Mouse (Mus musculus): ENCODE measurements around the gene Nrip3. TPM values are rescaled to one million over a fixed set of nuclear protein-coding genes. Genes with fewer than 3 reads are reported as not detected.
A peak's percentile ranks its signal among the peaks of the same experiment; 100 is the strongest.

The Nrip3 gene
- polyA plus RNA-seq, 1 experiment from 2014 or later: 12.8 TPM

DNA sequence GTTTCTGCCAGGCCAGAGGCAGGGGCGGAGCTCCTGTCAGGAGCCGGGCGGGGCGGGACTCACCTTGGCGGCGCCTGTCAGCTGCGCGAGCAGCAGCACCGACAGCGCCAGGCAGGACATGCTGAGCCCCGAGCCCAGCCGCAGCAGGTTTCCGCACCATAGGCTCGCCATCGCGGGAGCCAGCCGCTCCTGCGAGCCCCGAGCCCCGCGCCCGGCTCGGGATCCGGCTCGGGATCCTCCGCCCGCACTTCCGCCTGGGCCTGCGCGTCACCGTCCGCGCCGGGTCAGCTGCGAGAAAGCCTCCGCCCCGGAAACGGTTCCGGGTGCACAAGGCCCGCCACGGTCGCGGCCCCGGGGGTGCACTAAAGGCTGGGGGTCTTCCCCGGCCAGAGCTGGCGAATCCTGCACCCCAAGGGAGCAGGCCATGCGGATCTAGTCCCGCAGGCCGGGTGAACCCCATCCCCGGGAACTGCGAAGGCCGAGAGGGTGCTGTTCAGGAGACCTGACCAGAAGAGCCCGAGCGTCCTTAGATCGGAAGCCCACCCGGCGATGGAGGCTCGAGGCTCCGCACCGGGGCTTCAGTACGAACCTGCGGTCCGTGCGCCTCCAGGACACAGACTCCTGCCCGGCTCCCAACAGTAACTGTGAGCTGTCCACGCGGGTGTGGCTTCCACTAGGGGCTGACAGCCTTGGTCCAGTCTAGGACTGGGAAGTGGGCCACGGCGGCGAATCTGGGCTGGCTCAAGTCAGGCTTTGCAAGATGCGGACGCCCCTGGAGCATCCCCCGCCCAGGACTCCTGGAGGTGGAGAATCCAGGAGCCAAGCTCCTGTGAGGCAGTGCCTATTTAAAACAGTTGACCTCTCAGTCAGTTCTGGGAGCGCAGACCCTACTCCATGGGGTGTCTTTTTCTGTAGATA is 29.6 kb downstream of the Nrip3 start, which contains the start of gene Tmem9b:
TSS of gene Tmem9b (minus strand) at position 868 of the 918 bp plus-strand sequence.
- H3K9ac ChIP-seq (ENCODE audit: low read depth, low read length): peak within 1 kb of the TSS; percentile 98
- ATAC-seq: peak; percentile 94
- peaks cover 20% of the 10 kb centered on the region for H3K4me1 ChIP-seq (ENCODE audit: control insufficient read depth, insufficient read depth, low read length)
- no peaks in the 10 kb centered on the region for H3K27me3 ChIP-seq (ENCODE audit: control insufficient read depth, insufficient read depth, low read depth, low read length)
- H3K4me2 ChIP-seq (ENCODE audit: low read length): peak within 1 kb of the TSS; percentile 66
- H3K36me3 ChIP-seq (ENCODE audit: control insufficient read depth, insufficient read depth, low read length): 0 out of 2 replicates have a peak, but pooled peaks cover 3% of the 10 kb centered on the region
- H3K4me3 ChIP-seq (ENCODE audit: low read depth, low read length): peak within 1 kb of the TSS; percentile 72
- H3K27ac ChIP-seq (ENCODE audit: low read length): peak within 1 kb of the TSS; percentile 88
- under 1% methylated on average over 74 of the region's 74 CpGs for WGBS
- H3K9me3 ChIP-seq (replicated peaks; ENCODE audit: control insufficient read depth, low read length, poor library complexity, severe bottlenecking): no peaks in the 10 kb centered on the region

DNA sequence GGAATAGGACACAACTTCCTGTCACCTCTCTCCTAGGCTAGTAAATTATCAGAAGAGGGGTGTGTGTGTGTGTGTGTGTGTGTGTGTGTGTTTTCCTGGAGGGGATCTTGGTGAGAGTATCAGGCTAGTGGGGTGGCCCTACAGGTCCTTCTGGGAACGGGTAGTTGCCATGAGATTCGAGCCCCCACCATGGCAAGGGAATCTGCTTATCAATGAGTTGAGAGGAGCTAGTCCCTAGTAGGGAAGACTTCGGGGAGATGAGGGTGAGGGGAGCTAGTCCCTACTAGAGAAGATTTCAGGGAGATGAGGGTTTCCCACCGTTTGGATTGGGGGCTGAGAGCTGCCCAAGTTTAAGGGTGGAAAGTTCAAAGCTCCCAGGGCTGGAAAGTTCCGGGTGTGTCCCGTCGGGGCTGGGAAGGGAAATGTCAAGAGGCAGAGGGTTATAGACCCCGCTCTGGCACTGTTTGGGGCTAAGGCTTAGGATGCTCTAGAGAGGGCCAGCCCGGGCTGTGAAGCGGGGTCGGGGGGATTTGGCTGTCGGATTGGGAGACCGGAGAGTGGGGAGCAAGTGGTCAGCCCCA is 30.3 kb downstream of the Nrip3 start:
- ATAC-seq: peak; percentile 68
- 3% methylated on average over 13 of the region's 13 CpGs for WGBS
- peak overlapping the region; percentile 72 for H3K4me3 ChIP-seq (ENCODE audit: low read depth, low read length)
- H3K9ac ChIP-seq (ENCODE audit: low read depth, low read length): peak overlapping the region; percentile 98
- H3K27ac ChIP-seq (ENCODE audit: low read length): peak overlapping the region; percentile 88
- no peaks in the 10 kb centered on the region for H3K27me3 ChIP-seq (ENCODE audit: control insufficient read depth, insufficient read depth, low read depth, low read length)
- no peaks in the 10 kb centered on the region for H3K9me3 ChIP-seq (replicated peaks; ENCODE audit: control insufficient read depth, low read length, poor library complexity, severe bottlenecking)
- peak overlapping the region; percentile 66 for H3K4me2 ChIP-seq (ENCODE audit: low read length)
- H3K4me1 ChIP-seq (ENCODE audit: control insufficient read depth, insufficient read depth, low read length): peaks cover 20% of the 10 kb centered on the region
- 0 out of 2 replicates have a peak, but pooled peaks cover 3% of the 10 kb centered on the region for H3K36me3 ChIP-seq (ENCODE audit: control insufficient read depth, insufficient read depth, low read length)

GRCm38 (mm10) chr7:109747747-109748146 is 34.1 kb downstream of the Nrip3 start:
- ATAC-seq: no peak
- WGBS: 59% methylated on average over 1 of the region's 1 CpGs
- H3K4me1 ChIP-seq (ENCODE audit: control insufficient read depth, insufficient read depth, low read length): peaks cover 10% of the 10 kb centered on the region
- H3K4me3 ChIP-seq (ENCODE audit: low read depth, low read length): no peak overlapping the region
- H3K36me3 ChIP-seq (ENCODE audit: control insufficient read depth, insufficient read depth, low read length): peaks cover 27% of the 10 kb centered on the region
- H3K27me3 ChIP-seq (ENCODE audit: control insufficient read depth, insufficient read depth, low read depth, low read length): no peaks in the 10 kb centered on the region
- no peak overlapping the region for H3K9ac ChIP-seq (ENCODE audit: low read depth, low read length)
- H3K4me2 ChIP-seq (ENCODE audit: low read length): no peak overlapping the region
- H3K9me3 ChIP-seq (replicated peaks; ENCODE audit: control insufficient read depth, low read length, poor library complexity, severe bottlenecking): no peaks in the 10 kb centered on the region
- no peak overlapping the region for H3K27ac ChIP-seq (ENCODE audit: low read length)

GRCm38 (mm10) chr7:109741703-109742102 is 40.1 kb downstream of the Nrip3 start:
- Histone ChIP-seq H3K27ac (ENCODE audit: low read length) (no peak overlapping the region), H3K9me3 (replicated peaks; ENCODE audit: control insufficient read depth, low read length, poor library complexity, severe bottlenecking) (no peaks in the 10 kb centered on the region), H3K4me3 (ENCODE audit: low read depth, low read length) (no peak overlapping the region), H3K4me2 (ENCODE audit: low read length) (no peak overlapping the region), H3K36me3 (ENCODE audit: control insufficient read depth, insufficient read depth, low read length) (peaks cover 47% of the 10 kb centered on the region), H3K9ac (ENCODE audit: low read depth, low read length) (no peak overlapping the region), H3K27me3 (ENCODE audit: control insufficient read depth, insufficient read depth, low read depth, low read length) (no peaks in the 10 kb centered on the region), H3K4me1 (ENCODE audit: control insufficient read depth, insufficient read depth, low read length) (no peaks in the 10 kb centered on the region)
- 87% methylated on average over 4 of the region's 4 CpGs for WGBS
- no peak for ATAC-seq

GRCm38 (mm10) chr7:109741060-109741459 is 40.8 kb downstream of the Nrip3 start:
- no peak overlapping the region for H3K4me3 ChIP-seq (ENCODE audit: low read depth, low read length)
- WGBS: 96% methylated on average over 1 of the region's 1 CpGs
- no peak for ATAC-seq
- no peak overlapping the region for H3K27ac ChIP-seq (ENCODE audit: low read length)
- no peak overlapping the region for H3K9ac ChIP-seq (ENCODE audit: low read depth, low read length)
- H3K4me1 ChIP-seq (ENCODE audit: control insufficient read depth, insufficient read depth, low read length): no peaks in the 10 kb centered on the region
- H3K9me3 ChIP-seq (replicated peaks; ENCODE audit: control insufficient read depth, low read length, poor library complexity, severe bottlenecking): no peaks in the 10 kb centered on the region
- peaks cover 51% of the 10 kb centered on the region for H3K36me3 ChIP-seq (ENCODE audit: control insufficient read depth, insufficient read depth, low read length)
- no peak overlapping the region for H3K4me2 ChIP-seq (ENCODE audit: low read length)
- H3K27me3 ChIP-seq (ENCODE audit: control insufficient read depth, insufficient read depth, low read depth, low read length): no peaks in the 10 kb centered on the region

DNA sequence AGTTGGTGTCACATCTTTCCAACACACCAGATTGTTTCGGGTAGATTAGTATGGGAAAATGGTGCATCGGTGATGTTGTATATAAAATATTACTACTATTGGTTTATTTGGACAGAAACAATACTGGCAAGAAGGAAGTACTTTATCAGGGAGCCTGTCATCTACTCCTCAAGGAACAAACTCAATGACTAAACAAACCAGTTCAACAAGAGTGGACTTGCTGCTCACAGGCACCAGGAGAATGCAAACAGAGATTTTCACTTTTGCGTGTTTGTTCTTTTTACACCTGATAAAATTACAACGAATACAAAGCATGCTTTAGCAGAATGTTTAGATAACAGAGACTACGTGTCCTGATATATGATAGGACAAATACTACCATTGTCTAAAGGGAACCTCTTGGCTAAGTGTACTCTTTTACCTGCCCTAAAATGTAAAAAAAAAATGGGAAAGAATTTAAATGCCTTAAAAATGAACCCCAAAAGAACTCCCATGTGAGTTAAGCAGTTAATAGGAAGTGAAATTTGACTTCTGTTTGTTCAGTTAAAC is 41.9 kb downstream of the Nrip3 start:
- Histone ChIP-seq H3K9ac (ENCODE audit: low read depth, low read length) (no peak overlapping the region), H3K9me3 (replicated peaks; ENCODE audit: control insufficient read depth, low read length, poor library complexity, severe bottlenecking) (no peaks in the 10 kb centered on the region), H3K4me1 (ENCODE audit: control insufficient read depth, insufficient read depth, low read length) (no peaks in the 10 kb centered on the region), H3K4me3 (ENCODE audit: low read depth, low read length) (no peak overlapping the region), H3K36me3 (ENCODE audit: control insufficient read depth, insufficient read depth, low read length) (peaks cover 47% of the 10 kb centered on the region), H3K27me3 (ENCODE audit: control insufficient read depth, insufficient read depth, low read depth, low read length) (no peaks in the 10 kb centered on the region), H3K4me2 (ENCODE audit: low read length) (no peak overlapping the region), H3K27ac (ENCODE audit: low read length) (no peak overlapping the region)
- WGBS: 93% methylated on average over 5 of the region's 5 CpGs
- no peak for ATAC-seq

- H3K4me1 ChIP-seq (ENCODE audit: control insufficient read depth, insufficient read depth, low read length): no peaks in the 10 kb centered on the region
- H3K36me3 ChIP-seq (ENCODE audit: control insufficient read depth, insufficient read depth, low read length): peaks cover 17% of the 10 kb centered on the region; the same call in 1 of the 2 replicates
- no peak overlapping the region for H3K4me2 ChIP-seq (ENCODE audit: low read length)
- H3K27me3 ChIP-seq (ENCODE audit: control insufficient read depth, insufficient read depth, low read depth, low read length): no peaks in the 10 kb centered on the region
- no peak for ATAC-seq
- no peaks in the 10 kb centered on the region for H3K9me3 ChIP-seq (replicated peaks; ENCODE audit: control insufficient read depth, low read length, poor library complexity, severe bottlenecking)
- H3K4me3 ChIP-seq (ENCODE audit: low read depth, low read length): no peak overlapping the region
- 95% methylated on average over 4 of the region's 4 CpGs for WGBS
- no peak overlapping the region for H3K27ac ChIP-seq (ENCODE audit: low read length)
- H3K9ac ChIP-seq (ENCODE audit: low read depth, low read length): no peak overlapping the region
These were observed 47.0 kb downstream of the Nrip3 start for GRCm38 (mm10) chr7:109734806-109735205.

GRCm38 (mm10) chr7:109731626-109732025 is 50.2 kb downstream of the Nrip3 start, which contains the start of gene Ascl3:
Ascl3 (minus strand) TSS chr7:109731726.
- 88% methylated on average over 5 of the region's 5 CpGs for WGBS
- no peak for ATAC-seq

More at GRCm38 (mm10) chr7:109731626-109732025, 50.2 kb downstream of the Nrip3 start, which contains the start of gene Ascl3:
- Histone ChIP-seq H3K27ac (ENCODE audit: low read length) (no peak within 1 kb of the TSS), H3K36me3 (ENCODE audit: control insufficient read depth, insufficient read depth, low read length) (peaks cover 12% of the 10 kb centered on the region; the same call in 1 of the 2 replicates), H3K27me3 (ENCODE audit: control insufficient read depth, insufficient read depth, low read depth, low read length) (no peaks in the 10 kb centered on the region), H3K4me3 (ENCODE audit: low read depth, low read length) (no peak within 1 kb of the TSS), H3K9me3 (replicated peaks; ENCODE audit: control insufficient read depth, low read length, poor library complexity, severe bottlenecking) (no peaks in the 10 kb centered on the region), H3K4me1 (ENCODE audit: control insufficient read depth, insufficient read depth, low read length) (no peaks in the 10 kb centered on the region), H3K9ac (ENCODE audit: low read depth, low read length) (no peak within 1 kb of the TSS), H3K4me2 (ENCODE audit: low read length) (no peak within 1 kb of the TSS)

All from midbrain, embryonic 16.5 days (tissue).